Mouse (Mus musculus): ENCODE measurements at regions not wholly inside any gene's neighbourhood (a gene's known extent, or its start where the extent isn't known, plus 50 kb on each side); places are given as distances from the start of the nearest gene placed in this dataset.

DNA sequence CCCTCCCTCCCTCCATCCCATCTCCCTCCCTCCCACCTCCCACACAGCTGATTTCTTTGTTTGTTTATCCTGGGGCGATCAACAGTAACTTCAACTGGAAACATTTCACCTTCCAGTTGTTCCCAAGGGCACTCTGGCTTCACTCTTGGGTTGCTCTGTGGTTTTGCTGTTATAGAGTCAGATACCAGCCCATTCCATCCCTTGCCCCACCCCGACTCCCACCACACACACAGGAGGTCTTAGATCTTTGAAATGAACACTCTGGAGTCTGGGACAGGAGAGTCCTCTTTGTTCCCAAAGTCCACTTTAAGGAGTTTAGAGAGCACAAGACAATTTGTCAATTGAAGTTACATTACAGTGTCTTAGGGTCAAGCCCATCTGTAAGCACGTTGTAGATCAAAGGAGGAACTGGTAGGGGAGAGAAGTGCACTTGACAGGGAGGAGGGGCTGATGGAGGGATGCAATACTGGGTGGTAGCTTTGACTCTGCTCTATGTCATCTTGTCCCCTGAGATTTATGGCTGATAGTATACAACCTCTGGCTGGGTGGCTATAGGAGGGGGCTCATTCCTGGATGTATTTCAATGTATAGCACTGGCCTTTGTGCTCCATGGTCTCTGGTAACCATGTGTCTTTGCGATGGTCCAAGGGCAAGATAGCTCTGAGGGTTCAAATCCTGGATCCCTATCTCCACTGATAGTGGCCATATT, 313.9 kb downstream of the Glrx3 start:
- no peaks in the 10 kb centered on the region for H3K4me1 ChIP-seq (ENCODE audit: control insufficient read depth, insufficient read depth, low read length)
- no peaks in the 10 kb centered on the region for H3K79me2 ChIP-seq (replicated peaks; ENCODE audit: control insufficient read depth, insufficient read depth, low read length)
- TF ChIP-seq EP300 (IDR thresholded peaks at IDR 0.05; ENCODE audit: insufficient read depth, low read depth, low read length): no peak
- TF ChIP-seq POLR2A (IDR thresholded peaks at IDR 0.05; ENCODE audit: insufficient read depth, low read depth, low read length): no peak
- TF ChIP-seq CTCF (IDR thresholded peaks at IDR 0.05): no peak
- H3K9ac ChIP-seq (ENCODE audit: low read depth, low read length): no peak overlapping the region
- no peaks in the 10 kb centered on the region for H3K27me3 ChIP-seq (ENCODE audit: control insufficient read depth, insufficient read depth, low read length)
- DNase-seq: no peak
- intact Hi-C loops (cut with DNase I): no loop called here
- H3K4me3 ChIP-seq: no peak overlapping the region
- WGBS: 39% methylated on average over 4 of the region's 4 CpGs
- H3K36me3 ChIP-seq (ENCODE audit: control insufficient read depth, insufficient read depth, low read length): no peaks in the 10 kb centered on the region
- no peak overlapping the region for H3K27ac ChIP-seq

DNA sequence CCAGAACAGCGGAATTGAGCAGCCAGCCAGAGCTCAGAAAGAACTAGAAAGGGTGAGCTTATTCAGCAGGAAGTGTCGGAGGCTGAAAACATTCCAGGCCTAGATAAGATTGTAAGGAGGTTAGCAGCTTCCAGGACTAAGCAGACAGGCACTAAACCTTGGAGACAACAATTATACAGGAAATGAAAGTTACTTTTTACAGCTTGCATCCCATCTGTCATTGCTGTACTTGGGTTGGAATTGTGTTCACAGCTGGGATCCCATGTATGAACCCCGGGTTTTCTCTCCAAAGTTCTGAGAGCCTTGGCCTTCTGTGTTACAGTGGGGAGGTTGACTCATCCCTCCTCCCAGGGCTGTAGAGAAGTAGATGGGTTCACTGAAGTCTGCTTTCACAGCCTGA, 328.5 kb downstream of the Glrx3 start:
- no peak overlapping the region for H3K4me3 ChIP-seq
- H3K36me3 ChIP-seq (ENCODE audit: control insufficient read depth, insufficient read depth, low read length): no peaks in the 10 kb centered on the region
- intact Hi-C loops (cut with DNase I): no loop called here
- H3K9ac ChIP-seq (ENCODE audit: low read depth, low read length): no peak overlapping the region
- H3K4me1 ChIP-seq (ENCODE audit: control insufficient read depth, insufficient read depth, low read length): no peaks in the 10 kb centered on the region
- no peak overlapping the region for H3K27ac ChIP-seq
- H3K27me3 ChIP-seq (ENCODE audit: control insufficient read depth, insufficient read depth, low read length): no peaks in the 10 kb centered on the region
- peak in 1 of 2 experiments; percentile 9 for DNase-seq
- no peaks in the 10 kb centered on the region for H3K79me2 ChIP-seq (replicated peaks; ENCODE audit: control insufficient read depth, insufficient read depth, low read length)
- WGBS: 20% methylated on average over 3 of the region's 3 CpGs
- no peak for TF ChIP-seq CTCF (IDR thresholded peaks at IDR 0.05)
- no peak for TF ChIP-seq POLR2A (IDR thresholded peaks at IDR 0.05; ENCODE audit: insufficient read depth, low read depth, low read length)
- no peak for TF ChIP-seq EP300 (IDR thresholded peaks at IDR 0.05; ENCODE audit: insufficient read depth, low read depth, low read length)

DNA sequence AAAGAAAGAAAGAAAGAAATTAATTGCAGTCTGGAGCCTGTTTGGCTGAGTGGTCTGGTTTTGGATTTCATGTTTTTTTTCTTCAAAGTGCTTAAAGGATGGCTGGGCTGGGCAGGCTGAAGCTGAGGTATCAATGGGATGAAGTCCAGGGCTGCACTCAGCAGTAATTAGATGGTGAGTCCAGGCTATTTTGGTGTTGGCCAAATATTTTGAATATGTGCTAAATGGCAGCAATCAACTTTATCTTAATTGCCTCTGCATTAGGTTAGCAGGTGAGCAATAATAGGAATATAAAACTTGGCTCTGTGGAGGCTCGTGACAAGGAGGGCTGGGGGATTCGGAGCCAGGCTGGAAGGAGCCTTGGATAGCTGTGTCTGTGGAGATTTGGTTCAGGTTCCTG, 329.3 kb downstream of the Glrx3 start:
- no peak for DNase-seq
- no peaks in the 10 kb centered on the region for H3K4me1 ChIP-seq (ENCODE audit: control insufficient read depth, insufficient read depth, low read length)
- H3K27me3 ChIP-seq (ENCODE audit: control insufficient read depth, insufficient read depth, low read length): no peaks in the 10 kb centered on the region
- TF ChIP-seq EP300 (IDR thresholded peaks at IDR 0.05; ENCODE audit: insufficient read depth, low read depth, low read length) (no peak), POLR2A (IDR thresholded peaks at IDR 0.05; ENCODE audit: insufficient read depth, low read depth, low read length) (no peak), CTCF (IDR thresholded peaks at IDR 0.05) (no peak)
- no peak overlapping the region for H3K27ac ChIP-seq
- no peaks in the 10 kb centered on the region for H3K36me3 ChIP-seq (ENCODE audit: control insufficient read depth, insufficient read depth, low read length)
- intact Hi-C loops (cut with DNase I): no loop called here
- no peak overlapping the region for H3K9ac ChIP-seq (ENCODE audit: low read depth, low read length)
- no peak overlapping the region for H3K4me3 ChIP-seq
- WGBS: 83% methylated on average over 2 of the region's 2 CpGs
- H3K79me2 ChIP-seq (replicated peaks; ENCODE audit: control insufficient read depth, insufficient read depth, low read length): no peaks in the 10 kb centered on the region

DNA sequence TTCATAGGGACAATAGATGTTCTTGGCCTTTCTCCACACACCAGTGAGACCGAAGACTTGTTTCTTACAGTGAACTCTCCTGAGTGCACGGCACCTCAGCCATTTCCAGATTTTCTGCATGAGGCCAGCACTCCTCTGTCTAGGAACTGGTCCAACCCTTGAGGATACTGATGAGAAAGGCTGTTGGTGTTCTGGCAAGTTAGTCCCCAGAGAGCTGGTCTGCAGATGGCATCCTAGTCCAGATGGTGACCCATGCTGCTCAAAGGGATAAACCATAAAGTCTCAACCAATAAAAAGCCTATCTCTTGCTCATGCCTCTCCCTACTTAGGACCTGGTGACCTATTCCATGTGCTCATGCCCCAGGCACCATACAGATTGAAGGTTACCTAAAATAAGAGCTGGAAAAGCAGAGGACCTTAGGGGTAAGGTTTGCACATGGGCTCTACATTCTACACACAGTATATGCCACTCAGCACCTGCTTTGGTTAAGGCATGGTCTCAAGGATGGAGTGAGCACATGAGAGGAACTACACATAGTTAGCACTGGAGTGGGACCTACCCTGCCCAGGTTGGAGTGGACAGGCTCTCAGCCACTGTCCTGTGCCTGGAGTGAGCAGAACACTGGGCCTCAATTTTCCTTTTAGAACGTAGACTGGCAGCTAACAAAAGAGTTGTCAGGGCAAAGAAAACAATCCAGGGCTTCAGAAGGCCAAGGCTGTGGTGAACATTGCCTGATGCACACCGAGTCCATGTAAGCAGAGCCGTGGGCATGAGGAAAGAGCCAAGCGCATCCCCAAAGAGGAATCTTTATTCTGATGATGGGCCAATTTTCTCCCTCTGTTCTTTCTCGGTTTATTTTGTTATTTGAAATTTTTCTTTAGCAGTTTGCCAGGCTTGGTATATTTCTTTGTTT, 335.9 kb downstream of the Glrx3 start:
- Histone ChIP-seq H3K79me2 (replicated peaks; ENCODE audit: control insufficient read depth, insufficient read depth, low read length) (no peaks in the 10 kb centered on the region), H3K4me1 (ENCODE audit: control insufficient read depth, insufficient read depth, low read length) (no peaks in the 10 kb centered on the region), H3K9ac (ENCODE audit: low read depth, low read length) (no peak overlapping the region), H3K4me3 (no peak overlapping the region), H3K27me3 (ENCODE audit: control insufficient read depth, insufficient read depth, low read length) (no peaks in the 10 kb centered on the region), H3K36me3 (ENCODE audit: control insufficient read depth, insufficient read depth, low read length) (no peaks in the 10 kb centered on the region), H3K27ac (no peak overlapping the region)
- DNase-seq: no peak
- intact Hi-C loops (cut with DNase I): no loop called here
- TF ChIP-seq CTCF (IDR thresholded peaks at IDR 0.05): no peak
- no peak for TF ChIP-seq POLR2A (IDR thresholded peaks at IDR 0.05; ENCODE audit: insufficient read depth, low read depth, low read length)
- WGBS: 79% methylated on average over 7 of the region's 7 CpGs

DNA sequence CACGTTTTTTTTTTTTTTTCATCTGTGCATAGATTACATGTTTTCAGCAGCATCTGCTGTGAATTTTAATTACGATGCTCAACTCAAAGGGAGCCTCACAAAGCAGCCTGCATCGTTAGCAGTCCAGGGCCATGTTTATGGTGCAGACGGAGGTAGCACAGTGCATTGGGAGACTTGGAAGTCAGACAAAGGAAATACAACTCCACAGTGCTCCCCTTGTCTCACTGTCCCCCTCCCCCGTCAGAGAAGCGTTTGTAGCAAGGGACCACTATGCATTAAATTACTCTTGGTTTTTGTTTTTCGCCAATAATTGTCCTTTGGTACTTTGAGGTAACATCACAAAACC, 336.5 kb downstream of the Glrx3 start:
- TF ChIP-seq CTCF (IDR thresholded peaks at IDR 0.05): no peak
- no peak for TF ChIP-seq EP300 (IDR thresholded peaks at IDR 0.05; ENCODE audit: insufficient read depth, low read depth, low read length)
- no peak for TF ChIP-seq POLR2A (IDR thresholded peaks at IDR 0.05; ENCODE audit: insufficient read depth, low read depth, low read length)
- H3K27me3 ChIP-seq (ENCODE audit: control insufficient read depth, insufficient read depth, low read length): no peaks in the 10 kb centered on the region
- no peaks in the 10 kb centered on the region for H3K79me2 ChIP-seq (replicated peaks; ENCODE audit: control insufficient read depth, insufficient read depth, low read length)
- WGBS: 62% methylated on average over 7 of the region's 7 CpGs
- H3K4me3 ChIP-seq: no peak overlapping the region
- H3K27ac ChIP-seq: no peak overlapping the region
- intact Hi-C loops (cut with DNase I): no loop called here
- H3K36me3 ChIP-seq (ENCODE audit: control insufficient read depth, insufficient read depth, low read length): no peaks in the 10 kb centered on the region
- H3K4me1 ChIP-seq (ENCODE audit: control insufficient read depth, insufficient read depth, low read length): no peaks in the 10 kb centered on the region
- DNase-seq: no peak
- H3K9ac ChIP-seq (ENCODE audit: low read depth, low read length): no peak overlapping the region

DNA sequence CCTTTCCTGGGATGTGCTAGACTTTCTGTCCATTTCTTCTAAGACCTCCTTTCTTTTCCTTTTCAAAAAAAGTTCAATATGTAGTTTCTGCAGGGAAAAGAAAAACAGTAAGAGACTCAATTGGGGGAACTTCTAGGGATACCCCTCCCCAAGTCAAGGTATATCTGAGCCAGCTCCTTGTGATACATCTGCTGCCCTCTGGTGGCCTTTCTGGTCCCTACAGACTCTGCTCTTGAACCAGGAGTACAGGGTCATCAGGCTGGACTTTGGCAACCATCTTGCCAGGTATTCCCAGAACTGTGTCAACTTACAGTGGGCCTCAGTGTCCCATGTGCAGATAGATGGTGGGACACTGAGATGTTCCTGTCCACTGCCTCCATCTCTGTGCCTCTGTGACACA, 346.5 kb downstream of the Glrx3 start:
- intact Hi-C loops (cut with DNase I): loop anchor here (2.0 to 5.0 kb wide), 2 partner anchors 181 to 307 kb away; no protein-coding TSS in a partner anchor
- no peak overlapping the region for H3K4me3 ChIP-seq
- TF ChIP-seq POLR2A (IDR thresholded peaks at IDR 0.05; ENCODE audit: insufficient read depth, low read depth, low read length): no peak
- TF ChIP-seq CTCF (IDR thresholded peaks at IDR 0.05): peak; percentile 68
- H3K4me1 ChIP-seq (ENCODE audit: control insufficient read depth, insufficient read depth, low read length): no peaks in the 10 kb centered on the region
- H3K36me3 ChIP-seq (ENCODE audit: control insufficient read depth, insufficient read depth, low read length): no peaks in the 10 kb centered on the region
- H3K9ac ChIP-seq (ENCODE audit: low read depth, low read length): no peak overlapping the region
- H3K27ac ChIP-seq: no peak overlapping the region
- H3K27me3 ChIP-seq (ENCODE audit: control insufficient read depth, insufficient read depth, low read length): no peaks in the 10 kb centered on the region
- peak; percentile 7 to 39 for DNase-seq
- H3K79me2 ChIP-seq (replicated peaks; ENCODE audit: control insufficient read depth, insufficient read depth, low read length): no peaks in the 10 kb centered on the region

All from heart, adult 2 months (tissue).